Mouse (Mus musculus) midbrain, embryonic 11.5 days (tissue): ENCODE results near the gene Ctbp2. TPM values are rescaled to one million over a fixed set of nuclear protein-coding genes. Genes with fewer than 3 reads are reported as not detected.

ENCODE experiments used
- ATAC-seq: fragments of 200-750 bp; cut with Nextera tagmentation; 2 replicates; pipeline ENCODE4 v1.8.0; 2017; ENCODE audit warnings: moderate TSS enrichment, moderate library complexity; ENCODE audit not compliant: low FRiP score
- DNase-seq: peaks from one replicate; pipeline ENCODE4 v3.0.0; 2015; ENCODE audit warnings: low spot score; ENCODE audit errors: missing footprints
- H3K27ac ChIP-seq: fragments of 300-500 bp; sonication (generic); 2 replicates; pipeline ENCODE4 v1.5.1; 2014; ENCODE audit warnings: low read depth, low read length
- H3K27me3 ChIP-seq: fragments of 300-500 bp; sonication (generic); 2 replicates; pipeline ENCODE4 v1.6.1; 2014; ENCODE audit warnings: mild to moderate bottlenecking, low read length, moderate library complexity, mixed read lengths; ENCODE audit not compliant: control insufficient read depth, insufficient read depth
- H3K36me3 ChIP-seq: fragments of 300-500 bp; sonication (generic); 2 replicates; pipeline ENCODE4 v1.6.1; 2014; ENCODE audit warnings: mild to moderate bottlenecking, low read length, moderate library complexity, mixed read lengths; ENCODE audit not compliant: control insufficient read depth, insufficient read depth
- H3K4me1 ChIP-seq: fragments of 300-500 bp; sonication (generic); 2 replicates; pipeline ENCODE4 v1.6.1; 2014; ENCODE audit warnings: low read length; ENCODE audit not compliant: control insufficient read depth, insufficient read depth
- H3K4me2 ChIP-seq: fragments of 300-500 bp; sonication (generic); 2 replicates; pipeline ENCODE4 v1.6.1; 2014; ENCODE audit warnings: mild to moderate bottlenecking, moderate library complexity
- H3K4me3 ChIP-seq: fragments of 300-500 bp; sonication (generic); 2 replicates; pipeline ENCODE4 v1.5.1; 2014; ENCODE audit warnings: low read depth, low read length
- H3K9ac ChIP-seq: fragments of 300-500 bp; sonication (generic); 2 replicates; pipeline ENCODE4 v1.6.1; 2014; ENCODE audit warnings: low read length
- H3K9me3 ChIP-seq: fragments of 300-500 bp; sonication (generic); 2 replicates; pipeline ENCODE4 v1.6.1; 2016; ENCODE audit warnings: low read length; ENCODE audit not compliant: control insufficient read depth
- WGBS: fragments of 180-500 bp; shearing (Covaris S2); extraction: QIAGEN DNeasy Blood & Tissue Kit; methylation state at CpG from one replicate; pipeline ENCODE4 v1.1.7; 2014; 5-methylcytosine and 5-hydroxymethylcytosine counted together
- polyA plus RNA-seq: library from polyadenylated mRNA; unstranded; fragments of >200 nt; fragmentation: Nextera tagmentation; extraction: Ambion mirVana; gene quantifications from 2 replicates; pipeline ENCODE4 v1.2.1, GENCODE M21; 2014

Gene Ctbp2
- polyA plus RNA-seq, 1 experiment from 2014 or later, result 131 TPM

DNA sequence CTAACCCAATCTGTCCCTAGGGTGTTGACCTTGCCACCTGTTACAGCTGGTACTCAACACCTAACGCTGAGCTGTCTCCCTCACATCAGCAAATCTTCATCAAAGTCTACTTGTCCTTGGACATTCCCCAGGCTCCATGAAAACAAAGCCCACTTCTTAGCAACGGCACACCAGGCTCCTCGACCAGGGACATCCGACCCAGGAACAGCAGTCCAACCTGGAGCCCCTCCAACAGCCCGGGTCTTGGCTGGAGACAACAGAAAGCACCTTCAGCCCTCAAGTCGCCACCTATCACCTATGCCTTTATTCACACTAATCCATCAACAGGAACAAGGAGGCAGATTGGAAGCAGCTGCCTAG lies 65.0 kb downstream of the Ctbp2 start:
- Histone ChIP-seq H3K36me3 (no peaks in the 10 kb centered on the region), H3K27me3 (no peaks in the 10 kb centered on the region), H3K4me1 (peaks cover 3% of the 10 kb centered on the region), H3K4me2 (no peak overlapping the region), H3K9me3 (no peaks in the 10 kb centered on the region), H3K4me3 (no peak overlapping the region), H3K9ac (no peak overlapping the region), H3K27ac (no peak overlapping the region)
- DNase-seq (no peak), ATAC-seq (no peak)
- 82% methylated on average over 6 of the region's 6 CpGs for WGBS

DNA sequence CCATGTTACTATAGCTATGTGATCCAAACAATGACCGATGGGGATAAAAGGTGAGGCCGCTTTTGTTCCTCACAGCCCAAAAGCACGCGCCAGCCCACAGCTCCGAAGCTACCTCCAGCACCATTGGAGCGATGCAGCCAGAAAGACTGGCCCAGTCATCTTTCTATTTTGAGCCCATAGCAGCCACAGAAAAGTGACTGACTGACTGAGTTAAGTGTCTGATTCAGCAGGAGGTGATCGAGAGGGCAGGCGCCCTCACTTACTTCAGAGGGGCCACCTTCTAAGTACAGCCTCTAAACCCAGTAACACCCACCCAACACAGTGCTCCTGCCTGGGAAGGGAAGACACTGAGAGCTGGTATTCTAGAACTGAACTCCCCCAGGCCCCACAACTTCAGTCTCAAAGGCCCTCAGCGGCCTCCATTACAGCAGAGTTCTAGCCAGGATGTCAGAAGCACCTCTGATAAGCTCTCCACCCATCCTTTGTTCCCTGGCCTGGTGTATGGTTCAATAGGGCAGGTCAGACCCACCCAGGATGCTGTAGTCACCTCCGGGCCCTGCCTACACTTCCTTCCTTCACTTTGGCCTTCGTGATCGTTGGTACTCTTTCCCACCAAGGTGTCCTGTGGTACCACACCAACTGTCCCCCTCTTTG lies 65.5 kb downstream of the Ctbp2 start:
- Histone ChIP-seq H3K9ac (no peak overlapping the region), H3K4me3 (no peak overlapping the region), H3K4me1 (peaks cover 5% of the 10 kb centered on the region), H3K27me3 (no peaks in the 10 kb centered on the region), H3K27ac (no peak overlapping the region), H3K4me2 (no peak overlapping the region), H3K36me3 (no peaks in the 10 kb centered on the region), H3K9me3 (no peaks in the 10 kb centered on the region)
- ATAC-seq (no peak), DNase-seq (no peak)
- WGBS, result 96% methylated on average over 12 of the region's 12 CpGs

DNA sequence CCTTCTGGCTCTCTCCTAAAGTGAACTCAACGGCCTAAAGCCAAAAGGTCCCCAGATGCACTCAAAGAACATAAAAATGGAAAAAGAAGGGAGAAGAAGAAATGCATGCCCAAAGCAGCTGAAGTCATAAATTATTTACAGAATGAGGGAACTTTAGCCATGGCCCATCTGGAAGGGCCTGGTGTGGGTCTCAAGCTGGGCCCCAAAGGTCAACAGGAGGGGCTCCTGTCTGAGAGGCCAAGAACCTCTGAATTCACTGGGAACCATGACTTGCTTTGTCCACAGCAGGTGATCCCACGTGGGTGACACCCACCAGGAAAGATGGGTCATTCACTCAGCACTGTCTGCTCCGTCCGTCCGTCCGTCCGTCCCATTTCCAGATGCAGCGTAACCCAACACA lies 67.2 kb downstream of the Ctbp2 start:
- H3K4me1 ChIP-seq, result peaks cover 5% of the 10 kb centered on the region
- no peaks in the 10 kb centered on the region for H3K36me3 ChIP-seq
- ATAC-seq, result no peak
- H3K27me3 ChIP-seq, result no peaks in the 10 kb centered on the region
- H3K4me2 ChIP-seq, result no peak overlapping the region
- no peaks in the 10 kb centered on the region for H3K9me3 ChIP-seq
- H3K9ac ChIP-seq, result no peak overlapping the region
- no peak overlapping the region for H3K27ac ChIP-seq
- 93% methylated on average over 8 of the region's 8 CpGs for WGBS
- no peak overlapping the region for H3K4me3 ChIP-seq
- DNase-seq, result no peak

DNA sequence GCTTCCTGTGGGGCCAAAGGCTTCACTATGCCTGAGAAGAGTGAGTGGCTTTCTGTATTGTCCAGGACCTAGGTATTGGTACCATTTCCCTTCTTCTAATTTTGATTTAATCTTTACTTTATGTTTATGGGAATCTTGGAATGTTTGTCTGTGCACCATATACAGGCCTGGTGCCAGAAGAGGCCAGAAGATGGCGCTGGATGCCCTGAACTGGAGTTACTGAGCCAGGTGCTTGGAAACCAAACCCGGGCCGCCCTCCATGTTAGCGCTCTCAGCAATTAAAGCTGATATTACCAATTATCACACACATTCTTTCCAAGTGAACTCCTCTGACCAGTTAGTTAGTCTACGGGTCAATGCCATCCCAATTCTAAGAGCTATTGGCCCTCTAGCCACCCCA lies 69.7 kb downstream of the Ctbp2 start:
- WGBS, result 90% methylated on average over 5 of the region's 5 CpGs
- no peak overlapping the region for H3K27ac ChIP-seq
- no peaks in the 10 kb centered on the region for H3K9me3 ChIP-seq
- peaks cover 5% of the 10 kb centered on the region for H3K4me1 ChIP-seq
- ATAC-seq, result no peak
- no peaks in the 10 kb centered on the region for H3K36me3 ChIP-seq
- no peak overlapping the region for H3K4me2 ChIP-seq
- H3K4me3 ChIP-seq, result no peak overlapping the region
- peak; percentile 83 for DNase-seq
- H3K27me3 ChIP-seq, result no peaks in the 10 kb centered on the region
- H3K9ac ChIP-seq, result no peak overlapping the region

DNA sequence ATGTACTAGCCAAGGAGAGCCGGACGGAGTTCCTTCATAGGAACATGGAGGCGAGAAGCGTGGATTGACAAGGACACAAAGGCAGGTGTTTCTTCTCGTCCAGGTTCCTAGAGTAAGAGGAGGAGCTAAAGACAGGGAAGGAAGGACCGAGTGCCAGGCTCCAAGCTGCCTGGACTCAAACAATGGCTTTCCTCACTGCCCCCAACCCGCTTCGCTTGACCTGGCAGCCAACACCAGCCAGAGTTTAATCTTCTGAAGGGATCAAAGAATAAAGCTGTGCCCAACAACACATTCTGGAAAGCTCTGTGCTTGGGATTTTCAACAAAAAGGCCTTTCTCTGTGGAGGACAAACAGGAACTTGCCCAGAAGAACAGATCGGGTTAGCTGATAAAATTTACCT lies 70.4 kb downstream of the Ctbp2 start:
- ATAC-seq, result no peak
- Histone ChIP-seq H3K36me3 (no peaks in the 10 kb centered on the region), H3K27me3 (no peaks in the 10 kb centered on the region), H3K9ac (no peak overlapping the region), H3K4me2 (no peak overlapping the region), H3K27ac (no peak overlapping the region), H3K4me1 (peaks cover 5% of the 10 kb centered on the region), H3K4me3 (no peak overlapping the region), H3K9me3 (no peaks in the 10 kb centered on the region)
- WGBS, result 59% methylated on average over 9 of the region's 9 CpGs
- peak; percentile 83 for DNase-seq

DNA sequence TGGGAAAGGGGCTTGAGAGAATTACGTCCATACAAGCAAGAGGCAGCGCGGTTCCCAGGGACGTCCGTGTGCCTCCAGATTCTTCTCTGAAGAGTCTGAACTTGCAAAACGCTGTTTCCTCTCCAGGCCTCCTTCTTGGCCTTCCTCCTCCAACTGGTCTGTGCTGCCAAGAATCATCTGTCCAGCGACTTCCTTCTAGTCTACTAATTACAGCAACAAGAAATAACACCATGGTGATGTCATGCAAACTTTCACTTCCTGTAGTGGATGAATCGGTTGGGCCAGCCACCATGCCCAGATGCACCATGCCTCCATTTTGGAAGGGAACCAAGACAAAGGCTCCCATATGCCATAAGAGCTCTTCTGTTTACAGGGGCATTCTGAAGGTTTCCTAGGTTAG lies 71.3 kb downstream of the Ctbp2 start:
- H3K27ac ChIP-seq, result no peak overlapping the region
- H3K27me3 ChIP-seq, result no peaks in the 10 kb centered on the region
- H3K36me3 ChIP-seq, result no peaks in the 10 kb centered on the region
- 93% methylated on average over 8 of the region's 8 CpGs for WGBS
- H3K9ac ChIP-seq, result no peak overlapping the region
- peaks cover 5% of the 10 kb centered on the region for H3K4me1 ChIP-seq
- H3K9me3 ChIP-seq, result no peaks in the 10 kb centered on the region
- ATAC-seq (no peak), DNase-seq (no peak)
- H3K4me2 ChIP-seq, result no peak overlapping the region
- no peak overlapping the region for H3K4me3 ChIP-seq

DNA sequence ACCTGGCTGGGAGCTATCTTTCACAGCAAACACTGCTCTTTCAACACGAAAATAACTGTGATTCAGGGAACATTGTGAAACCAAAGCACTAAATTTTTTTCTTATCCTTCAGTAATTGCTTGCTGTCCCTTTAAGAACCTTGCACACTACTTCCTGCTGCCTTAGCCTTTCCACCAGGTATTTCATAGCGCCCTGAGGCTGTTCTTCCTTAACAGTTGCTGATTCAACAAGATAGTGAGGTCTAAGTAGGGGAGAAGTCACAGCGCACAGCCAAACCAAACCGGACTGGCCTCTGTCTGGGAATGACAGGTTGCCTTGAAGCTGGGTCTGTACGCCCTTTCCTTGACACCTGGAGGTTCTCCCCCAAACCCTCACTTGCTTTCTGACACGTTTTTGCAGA lies 73.5 kb downstream of the Ctbp2 start:
- Histone ChIP-seq H3K4me2 (no peak overlapping the region), H3K4me1 (peaks cover 5% of the 10 kb centered on the region), H3K9ac (no peak overlapping the region), H3K4me3 (no peak overlapping the region), H3K27me3 (no peaks in the 10 kb centered on the region), H3K36me3 (no peaks in the 10 kb centered on the region), H3K27ac (no peak overlapping the region), H3K9me3 (no peaks in the 10 kb centered on the region)
- WGBS, result 84% methylated on average over 6 of the region's 6 CpGs
- DNase-seq (no peak), ATAC-seq (no peak)

DNA sequence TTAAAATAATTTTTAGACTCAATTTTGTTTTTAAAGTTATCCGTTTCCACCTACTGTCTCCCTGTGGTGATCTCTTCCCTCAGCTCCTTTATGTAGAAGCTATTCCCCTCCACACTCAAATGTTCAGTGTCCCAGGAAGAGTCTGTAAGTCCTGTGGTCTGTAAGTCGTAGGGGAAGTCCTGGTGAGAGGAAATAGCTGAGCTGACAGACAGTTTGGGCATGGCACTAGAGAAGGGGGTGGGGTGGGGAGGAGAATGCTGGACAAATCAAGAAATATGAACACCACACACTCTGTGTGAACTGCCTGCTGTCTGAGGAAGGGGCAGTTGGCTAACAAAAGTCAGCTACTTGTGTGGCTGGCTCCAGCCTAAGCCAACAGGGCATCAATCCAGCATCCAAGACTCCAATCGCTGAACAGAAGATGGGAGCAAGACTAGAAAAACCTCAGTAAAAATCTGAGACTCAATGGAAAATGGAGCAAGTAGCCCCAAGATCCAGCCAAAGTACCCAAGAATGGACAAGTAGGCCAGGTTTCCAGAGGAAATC lies 76.0 kb downstream of the Ctbp2 start:
- Histone ChIP-seq H3K9me3 (no peaks in the 10 kb centered on the region), H3K27ac (no peak overlapping the region), H3K4me3 (no peak overlapping the region), H3K36me3 (no peaks in the 10 kb centered on the region), H3K4me1 (no peaks in the 10 kb centered on the region), H3K27me3 (no peaks in the 10 kb centered on the region), H3K4me2 (no peak overlapping the region), H3K9ac (no peak overlapping the region)
- DNase-seq, result no peak
- ATAC-seq, result no peak
- 81% methylated on average over 3 of the region's 3 CpGs for WGBS

DNA sequence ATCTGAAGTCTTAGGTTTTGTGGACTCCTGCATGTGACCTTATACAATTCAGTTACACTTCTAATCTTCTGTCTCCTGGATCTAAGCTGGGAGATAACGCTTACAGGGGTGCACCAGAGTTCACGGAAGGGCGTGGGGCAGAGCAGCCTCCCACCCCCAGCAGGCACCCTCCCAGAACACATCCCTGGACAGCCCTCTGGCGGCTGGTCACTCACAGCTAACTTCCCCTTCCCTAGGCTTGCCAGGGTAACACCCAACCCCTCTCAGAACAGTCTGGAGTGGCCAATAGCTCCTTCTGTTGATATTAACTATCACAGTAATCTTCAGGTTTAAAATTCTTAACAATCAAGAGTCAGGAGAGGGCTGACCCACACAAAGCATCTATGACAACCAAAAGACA lies 76.9 kb downstream of the Ctbp2 start:
- Histone ChIP-seq H3K27me3 (no peaks in the 10 kb centered on the region), H3K9me3 (no peaks in the 10 kb centered on the region), H3K4me3 (no peak overlapping the region), H3K27ac (no peak overlapping the region), H3K4me2 (no peak overlapping the region), H3K4me1 (no peaks in the 10 kb centered on the region), H3K9ac (no peak overlapping the region), H3K36me3 (no peaks in the 10 kb centered on the region)
- ATAC-seq (no peak), DNase-seq (no peak)
- 86% methylated on average over 4 of the region's 4 CpGs for WGBS
